Mouse (Mus musculus): ENCODE data around the gene Gm8104. TPM values are rescaled to one million over a fixed set of nuclear protein-coding genes. Genes with fewer than 3 reads are reported as not detected.

Gm8104 gene
- not detected for polyA plus RNA-seq (2014; fragmentation: Illumina TruSeq; extraction: RNeasy Lipid Tissue Mini Kit (QIAGEN cat#74804); ENCODE audit: low read depth, low replicate concordance)

DNA sequence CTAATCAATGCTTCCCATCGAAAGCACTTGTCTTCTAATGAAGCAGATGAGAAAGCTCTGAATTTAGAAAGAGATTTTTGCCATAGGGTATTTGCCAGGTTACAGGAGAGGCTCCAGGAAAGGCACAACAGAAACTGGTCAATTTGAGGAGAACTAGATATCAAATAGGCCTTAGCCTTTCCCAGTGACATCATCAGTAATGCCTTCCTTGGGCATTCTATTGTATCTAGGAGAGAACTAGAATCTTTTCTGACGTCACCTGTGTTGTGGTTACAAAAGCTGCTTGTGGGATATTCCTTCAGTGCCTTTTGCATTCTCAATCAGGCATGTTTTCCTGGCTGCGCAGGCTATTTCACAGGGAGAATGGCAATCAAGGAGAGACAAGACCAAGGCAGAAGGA lies at the start of gene Gm8104:
Gene Gm8104, plus strand, starts transcription at position 301 of the 400 bp plus-strand sequence.

DNA sequence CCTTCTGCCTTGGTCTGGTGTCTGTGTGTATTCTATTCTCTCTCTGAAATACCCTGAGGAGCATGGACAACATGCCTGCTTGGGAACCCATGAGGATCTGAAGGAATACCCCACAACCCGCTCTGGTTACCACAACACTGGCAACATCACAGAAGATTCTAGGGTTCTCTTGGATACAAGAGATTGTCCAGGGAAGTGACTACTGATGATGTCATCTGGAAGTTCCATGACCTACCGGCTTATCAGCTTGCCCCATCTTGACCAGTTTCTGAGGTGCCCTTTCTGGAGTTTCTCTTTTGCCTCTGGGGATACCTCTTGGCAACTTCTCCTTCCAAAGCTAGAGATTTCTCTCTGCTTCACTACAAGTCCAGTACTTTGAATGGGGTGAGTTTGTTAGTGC lies 23.9 kb upstream of the Gm8104 start, which contains the start of gene Gm8094:
Gene Gm8094, minus strand, starts transcription at position 101 of the 400 bp plus-strand sequence.

Other genes starting within 250 kb of the Gm8104 start
- not detected for gene Gm21977, start 247.1 kb upstream of the Gm8104 start, polyA plus RNA-seq (2014; fragmentation: Illumina TruSeq; extraction: RNeasy Lipid Tissue Mini Kit (QIAGEN cat#74804); ENCODE audit: low read depth, low replicate concordance)
- gene Gm8082, start 107.0 kb upstream of the Gm8104 start, polyA plus RNA-seq (2014; fragmentation: Illumina TruSeq; extraction: RNeasy Lipid Tissue Mini Kit (QIAGEN cat#74804); ENCODE audit: low read depth, low replicate concordance): not detected
- not detected for gene Gm10376, start 85.0 kb upstream of the Gm8104 start, polyA plus RNA-seq (2014; fragmentation: Illumina TruSeq; extraction: RNeasy Lipid Tissue Mini Kit (QIAGEN cat#74804); ENCODE audit: low read depth, low replicate concordance)
- gene Gm8094, start 24.0 kb upstream of the Gm8104 start, polyA plus RNA-seq (2014; fragmentation: Illumina TruSeq; extraction: RNeasy Lipid Tissue Mini Kit (QIAGEN cat#74804); ENCODE audit: low read depth, low replicate concordance): not detected
- not detected for gene Gm7233, start 79.3 kb downstream of the Gm8104 start, polyA plus RNA-seq (2014; fragmentation: Illumina TruSeq; extraction: RNeasy Lipid Tissue Mini Kit (QIAGEN cat#74804); ENCODE audit: low read depth, low replicate concordance)
- not detected for gene Gm8122, start 134.7 kb downstream of the Gm8104 start, polyA plus RNA-seq (2014; fragmentation: Illumina TruSeq; extraction: RNeasy Lipid Tissue Mini Kit (QIAGEN cat#74804); ENCODE audit: low read depth, low replicate concordance)
- not detected for gene Gm8126, start 158.0 kb downstream of the Gm8104 start, polyA plus RNA-seq (2014; fragmentation: Illumina TruSeq; extraction: RNeasy Lipid Tissue Mini Kit (QIAGEN cat#74804); ENCODE audit: low read depth, low replicate concordance)
- gene Gm9732, start 174.4 kb downstream of the Gm8104 start, polyA plus RNA-seq (2014; fragmentation: Illumina TruSeq; extraction: RNeasy Lipid Tissue Mini Kit (QIAGEN cat#74804); ENCODE audit: low read depth, low replicate concordance): not detected
- gene Gm8127, start 193.2 kb downstream of the Gm8104 start, polyA plus RNA-seq (2014; fragmentation: Illumina TruSeq; extraction: RNeasy Lipid Tissue Mini Kit (QIAGEN cat#74804); ENCODE audit: low read depth, low replicate concordance): not detected
- not detected for gene 1700001F09Rik, start 247.2 kb downstream of the Gm8104 start, polyA plus RNA-seq (2014; fragmentation: Illumina TruSeq; extraction: RNeasy Lipid Tissue Mini Kit (QIAGEN cat#74804); ENCODE audit: low read depth, low replicate concordance)